Mouse (Mus musculus) heart, adult 18-20 months (tissue): ENCODE data around the gene Zdhhc7. TPM values are rescaled to one million over a fixed set of nuclear protein-coding genes. Genes with fewer than 3 reads are reported as not detected.

Experiments used
- DNase-seq, 2 experiments: peaks; one replicate each; pipeline ENCODE4 v3.0.0; 2021 to 2022; ENCODE audit warnings: mixed read lengths in 1 of 2
- total RNA-seq, 2 experiments: library from RNA; stranded (reverse); gene quantifications; 2 replicates each; pipeline ENCODE4 v1.2.3; 2021

The Zdhhc7 gene
- total RNA-seq, 2 experiments from 2014 or later = 36.6 to 38.6 TPM

DNA sequence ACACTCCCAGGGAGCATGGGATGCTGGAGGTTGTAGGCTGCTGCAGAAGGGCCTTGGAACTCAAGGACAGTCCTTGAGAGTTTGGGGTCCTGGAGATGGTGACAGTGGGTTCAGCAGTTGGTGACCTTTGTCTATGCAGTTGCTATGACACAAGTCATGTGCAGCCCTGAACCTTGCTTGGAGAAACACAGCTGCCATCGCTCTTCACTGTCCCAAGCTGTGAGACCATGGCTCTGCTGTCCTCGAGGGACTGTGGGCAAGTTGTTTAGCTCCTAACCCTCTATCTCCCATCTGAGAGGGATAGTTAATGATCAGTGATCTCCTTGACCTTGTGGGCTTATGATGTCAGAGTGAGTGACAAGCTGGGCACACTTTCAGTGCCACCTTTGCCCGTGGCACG is 64.7 kb downstream of the Zdhhc7 start:
- DNase-seq = no peak

DNA sequence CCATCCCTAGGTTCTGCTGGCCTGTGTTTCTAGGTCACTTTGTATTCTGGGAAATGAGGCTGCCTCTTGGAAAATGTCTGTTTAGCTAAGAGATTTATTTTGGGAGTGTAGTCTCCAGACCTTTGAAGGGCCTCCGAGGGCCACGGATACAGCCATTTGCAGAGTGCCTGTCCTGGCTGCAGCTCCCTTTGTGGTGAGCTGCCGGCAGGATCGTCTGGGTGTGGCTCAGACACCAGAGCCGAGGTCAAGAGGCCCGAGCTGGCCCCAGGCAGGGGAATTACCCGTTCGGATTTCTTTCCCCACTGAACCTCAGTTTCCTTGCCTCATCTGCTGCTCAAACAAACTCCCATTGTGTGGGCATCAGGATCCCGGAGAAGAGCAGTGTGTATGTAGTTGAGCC is 65.2 kb downstream of the Zdhhc7 start:
- DNase-seq = peak; percentile 62 to 68

- peak in 1 of 2 experiments; percentile 49 for DNase-seq
Measured at GRCm38 (mm10) chr8:120034471-120034870, 66.8 kb downstream of the Zdhhc7 start.

DNA sequence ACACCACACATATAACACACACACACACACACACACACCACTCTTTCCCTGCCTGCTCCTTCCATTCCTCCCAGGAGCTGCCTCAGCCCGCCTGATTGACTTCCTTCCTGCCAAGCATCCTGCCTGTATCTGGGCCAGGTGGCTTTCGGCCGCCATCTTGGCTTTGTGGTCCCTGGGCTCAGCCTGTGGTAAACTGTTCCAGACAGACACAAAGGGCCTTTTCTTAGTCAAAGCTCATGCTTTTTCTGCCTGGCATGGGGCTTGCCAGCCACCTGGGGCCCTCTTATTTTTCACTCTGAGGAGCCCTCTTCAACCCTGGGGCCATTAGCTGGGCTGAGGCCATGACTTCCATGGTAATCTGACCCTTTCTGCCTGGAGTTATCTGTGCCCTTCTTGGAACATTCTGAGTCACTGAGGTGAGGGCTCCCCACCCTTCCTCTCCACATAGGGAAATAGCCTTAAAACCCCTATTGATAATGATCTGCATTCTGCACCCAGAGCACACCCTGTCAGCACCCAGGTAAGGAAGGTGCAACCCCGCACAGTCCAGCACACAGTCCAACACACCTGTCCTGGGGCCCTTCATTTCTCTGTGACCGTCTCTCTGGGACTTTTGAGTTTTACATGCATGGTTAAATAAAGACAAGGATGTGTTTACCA is 68.6 kb downstream of the Zdhhc7 start:
- DNase-seq = no peak

Other genes starting within 250 kb of the Zdhhc7 start
- gene Klhl36, start 239.2 kb downstream of the Zdhhc7 start, total RNA-seq = 1 to 10 TPM; 2.3 to 3.0 TPM
- 10 to 100 TPM; 45.6 to 51.4 TPM for gene Usp10, start 191.1 kb downstream of the Zdhhc7 start, total RNA-seq
- 1 to 10 TPM in 1 of 2 experiments, not detected in 1; 4.0 TPM for gene Gm20388, start 190.6 kb downstream of the Zdhhc7 start, total RNA-seq
- 10 to 100 TPM; 25.1 to 27.1 TPM for gene Crispld2, start 109.0 kb downstream of the Zdhhc7 start, total RNA-seq
- gene 6430548M08Rik, start 12.7 kb upstream of the Zdhhc7 start, total RNA-seq = 10 to 100 TPM; 15.1 to 19.3 TPM
- gene Fam92b, start 76.0 kb upstream of the Zdhhc7 start, total RNA-seq = under 1 TPM in 1 of 2 experiments, not detected in 1; 0.31 TPM
- gene Gse1, start 127.0 kb upstream of the Zdhhc7 start, total RNA-seq = 10 to 100 TPM; 15.5 to 16.0 TPM